Mouse (Mus musculus) MEL (cell line): ENCODE data around the gene Zfp949. TPM values are rescaled to one million over a fixed set of nuclear protein-coding genes. Genes with fewer than 3 reads are reported as not detected.

Source experiments
- DNase-seq: peaks from one replicate; pipeline ENCODE4 v3.0.0; 2011; ENCODE audit warnings: low read depth, low spot score
- H3K27ac ChIP-seq: 2 replicates; pipeline ENCODE4 v1.5.1; 2012; ENCODE audit warnings: low read depth, mild to moderate bottlenecking, control low read depth, low read length, moderate library complexity; ENCODE audit not compliant: control insufficient read depth
- H3K27me3 ChIP-seq, 2 experiments: fragments of 150-350 bp in 1 of 2; sonication (generic) in 1 of 2; 2 replicates each; pipeline ENCODE4 v1.6.1; 2012; ENCODE audit warnings: low read length in 2 of 2, mild to moderate bottlenecking in 2 of 2, improper control_type of control experiment in 1 of 2, moderate library complexity in 1 of 2; ENCODE audit not compliant: insufficient read depth in 2 of 2, control insufficient read depth in 1 of 2
- H3K36me3 ChIP-seq, 2 experiments: 2 replicates each; pipeline ENCODE4 v1.6.1; 2012 to 2014; ENCODE audit warnings: low read length in 2 of 2, improper control_type of control experiment in 1 of 2, inconsistent platforms in 1 of 2, mild to moderate bottlenecking in 1 of 2; ENCODE audit not compliant: insufficient read depth in 2 of 2, control insufficient read depth in 1 of 2
- H3K4me1 ChIP-seq, 2 experiments: fragments of 150-350 bp in 1 of 2; sonication (generic) in 1 of 2; 2 replicates each; pipeline ENCODE4 v1.6.1; 2012; ENCODE audit warnings: low read length in 2 of 2, improper control_type of control experiment in 1 of 2, mild to moderate bottlenecking in 1 of 2; ENCODE audit not compliant: insufficient read depth in 2 of 2, control insufficient read depth in 1 of 2
- H3K4me3 ChIP-seq, 2 experiments: fragments of 150-350 bp in 1 of 2; sonication (generic) in 1 of 2; 2 replicates each; pipeline ENCODE4 v1.5.1; 2012; ENCODE audit warnings: low read depth in 2 of 2, low read length in 2 of 2, mild to moderate bottlenecking in 2 of 2, moderate library complexity in 2 of 2, control low read depth in 1 of 2, improper control_type of control experiment in 1 of 2; ENCODE audit not compliant: control insufficient read depth in 1 of 2, insufficient read depth in 1 of 2
- H3K79me2 ChIP-seq: 2 replicates; pipeline ENCODE4 v1.6.1; 2012; ENCODE audit warnings: mild to moderate bottlenecking, low read length, moderate library complexity; ENCODE audit not compliant: control insufficient read depth, poor library complexity, insufficient read depth
- H3K9ac ChIP-seq: 2 replicates; pipeline ENCODE4 v1.6.1; 2012; ENCODE audit warnings: low read depth, mild to moderate bottlenecking, control low read depth, low read length, moderate library complexity; ENCODE audit not compliant: control insufficient read depth, poor library complexity, severe bottlenecking
- H3K9me3 ChIP-seq: fragments of 150-350 bp; sonication (generic); replicated peaks from 2 replicates; pipeline ENCODE4 v1.6.1; 2012; ENCODE audit warnings: mild to moderate bottlenecking, low read length, improper control_type of control experiment, moderate library complexity; ENCODE audit not compliant: insufficient read depth
- CHD1 ChIP-seq: IDR thresholded peaks from 2 replicates; pipeline ENCODE4 v1.6.1; 2012; ENCODE audit warnings: low read depth, mild to moderate bottlenecking, inconsistent platforms, low read length, improper control_type of control experiment
- CTCF ChIP-seq, 3 experiments: IDR thresholded peaks in 2 of 3; conservative IDR thresholded peaks in 1 of 3; 2 replicates each; pipeline ENCODE4 v1.5.1; 2011 to 2012; ENCODE audit warnings: low read length in 3 of 3, low read depth in 2 of 3, mild to moderate bottlenecking in 2 of 3, improper control_type of control experiment in 1 of 3, inconsistent platforms in 1 of 3, mixed read lengths in 1 of 3, moderate library complexity in 1 of 3; ENCODE audit not compliant: control insufficient read depth in 1 of 3, insufficient read depth in 1 of 3, poor library complexity in 1 of 3, severe bottlenecking in 1 of 3
- E2F4 ChIP-seq: IDR thresholded peaks from 2 replicates; pipeline ENCODE4 v1.6.1; 2011; ENCODE audit warnings: low read depth, low read length, improper control_type of control experiment, borderline replicate concordance
- EP300 ChIP-seq, 2 experiments: IDR thresholded peaks; 2 replicates each; pipeline ENCODE4 v1.6.1; 2011; ENCODE audit warnings: improper control_type of control experiment in 2 of 2, low read length in 2 of 2, low read depth in 1 of 2, mild to moderate bottlenecking in 1 of 2
- GABPA ChIP-seq: IDR thresholded peaks from 2 replicates; pipeline ENCODE4 v1.6.1; 2012; ENCODE audit warnings: low read depth, mild to moderate bottlenecking, inconsistent platforms, low read length, improper control_type of control experiment, moderate library complexity
- HCFC1 ChIP-seq: IDR thresholded peaks from 2 replicates; pipeline ENCODE4 v1.6.1; 2012; ENCODE audit warnings: low read depth, mild to moderate bottlenecking, inconsistent platforms, low read length, improper control_type of control experiment, moderate library complexity
- JUND ChIP-seq: IDR thresholded peaks from 2 replicates; pipeline ENCODE4 v1.6.1; 2011; ENCODE audit warnings: low read depth, mild to moderate bottlenecking, improper control_type of control experiment, low read length
- MAFK ChIP-seq: IDR thresholded peaks from 2 replicates; pipeline ENCODE4 v1.6.1; 2011; ENCODE audit warnings: low read depth, mild to moderate bottlenecking, low read length, improper control_type of control experiment, borderline replicate concordance
- MXI1 ChIP-seq: IDR thresholded peaks from 2 replicates; pipeline ENCODE4 v1.6.1; 2011; ENCODE audit warnings: mild to moderate bottlenecking, low read depth, low read length, improper control_type of control experiment
- MYB ChIP-seq: IDR thresholded peaks from 2 replicates; pipeline ENCODE4 v1.6.1; 2011; ENCODE audit warnings: mild to moderate bottlenecking, low read depth, low read length, improper control_type of control experiment
- MYC ChIP-seq: IDR thresholded peaks from 2 replicates; pipeline ENCODE4 v1.6.1; 2011; ENCODE audit warnings: low read depth, mild to moderate bottlenecking, low read length, improper control_type of control experiment, moderate library complexity
- NELFE ChIP-seq: IDR thresholded peaks from 2 replicates; pipeline ENCODE4 v1.6.1; 2011; ENCODE audit warnings: low read depth, low read length, improper control_type of control experiment
- NRF1 ChIP-seq: IDR thresholded peaks from 2 replicates; pipeline ENCODE4 v1.6.1; 2014; ENCODE audit warnings: low read depth, mild to moderate bottlenecking, inconsistent platforms, low read length, improper control_type of control experiment, moderate library complexity; ENCODE audit not compliant: poor library complexity, insufficient read depth, severe bottlenecking
- POLR2AphosphoS2 ChIP-seq: IDR thresholded peaks from 2 replicates; pipeline ENCODE4 v1.6.1; 2011; ENCODE audit warnings: low read length, improper control_type of control experiment
- POLR2AphosphoS5 ChIP-seq: IDR thresholded peaks from 2 replicates; pipeline ENCODE4 v1.6.1; 2012; ENCODE audit warnings: low read depth, borderline replicate concordance, mild to moderate bottlenecking, inconsistent platforms, low read length, moderate library complexity, mixed read lengths
- TAL1 ChIP-seq: IDR thresholded peaks from 2 replicates; pipeline ENCODE4 v1.6.1; 2012; ENCODE audit warnings: mild to moderate bottlenecking, inconsistent platforms, low read length, moderate library complexity, mixed read lengths
- TBP ChIP-seq: IDR thresholded peaks from 2 replicates; pipeline ENCODE4 v1.8.0; 2011; ENCODE audit warnings: low read depth, low read length, improper control_type of control experiment
- TCF12 ChIP-seq: IDR thresholded peaks from 2 replicates; pipeline ENCODE4 v1.6.1; 2014; ENCODE audit warnings: low read depth, mild to moderate bottlenecking, inconsistent platforms, low read length, improper control_type of control experiment, moderate library complexity
- UBTF ChIP-seq: IDR thresholded peaks from 2 replicates; pipeline ENCODE4 v1.6.1; 2012; ENCODE audit warnings: low read depth, mild to moderate bottlenecking, inconsistent platforms, low read length, improper control_type of control experiment, moderate library complexity, borderline replicate concordance; ENCODE audit not compliant: insufficient read depth
- USF1 ChIP-seq: IDR thresholded peaks from 2 replicates; pipeline ENCODE4 v1.6.1; 2014; ENCODE audit warnings: low read depth, mild to moderate bottlenecking, inconsistent platforms, low read length, improper control_type of control experiment, moderate library complexity
- ZC3H11A ChIP-seq: IDR thresholded peaks from 2 replicates; pipeline ENCODE4 v1.6.1; 2012; ENCODE audit warnings: low read depth, mild to moderate bottlenecking, inconsistent platforms, low read length, improper control_type of control experiment
- ZMIZ1 ChIP-seq: IDR thresholded peaks from 2 replicates; pipeline ENCODE4 v1.6.1; 2012; ENCODE audit warnings: low read depth, mild to moderate bottlenecking, inconsistent platforms, low read length, improper control_type of control experiment, moderate library complexity
- polyA plus RNA-seq, 2 experiments: library from polyadenylated mRNA; stranded (reverse) in 1 of 2; unstranded in 1 of 2; fragments of >175 nt in 1 of 2; fragments of >200 nt in 1 of 2; gene quantifications; 2 replicates each; pipeline versions ENCODE4 v1.2.1 to v1.2.4; 2012; ENCODE audit warnings: low replicate concordance in 2 of 2, low read depth in 1 of 2; ENCODE audit not compliant: insufficient read length in 2 of 2, insufficient read depth in 1 of 2, missing spikeins in 1 of 2
- total RNA-seq: library from RNA; depleted of rRNA; stranded (reverse); fragments of 300-350 nt; gene quantifications from 2 replicates; pipeline ENCODE4 v1.2.3, GENCODE M21; 2012

Zfp949 gene
- total and polyA plus RNA-seq, 3 experiments: 4.5 to 4.6 TPM; not detected in 1

DNA sequence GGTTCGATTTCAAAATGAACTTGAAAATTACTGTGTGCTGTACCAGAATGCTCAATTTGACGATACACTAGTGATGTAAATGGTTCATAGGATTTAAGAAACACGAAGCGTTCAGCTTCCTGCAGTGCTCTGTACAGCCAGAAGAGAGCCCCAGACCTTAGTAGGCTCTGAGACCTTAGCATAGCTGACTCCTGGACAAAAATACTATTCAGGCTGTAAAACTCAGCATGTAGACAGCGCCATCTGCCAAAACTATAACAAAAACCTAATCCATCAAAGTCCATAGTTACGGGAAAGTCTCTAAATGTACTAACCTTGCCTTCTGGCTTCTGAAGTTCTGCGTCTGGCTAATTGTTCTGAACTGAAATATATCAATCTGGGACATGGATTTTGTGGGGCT lies 550 bp upstream of the Zfp949 start (continued):
- no peak for TF ChIP-seq POLR2AphosphoS2
- TF ChIP-seq TAL1: no peak
- TF ChIP-seq GABPA: no peak
- no peak for TF ChIP-seq MYB
- no peak; the same call in 1 of the 2 replicates for TF ChIP-seq HCFC1
- TF ChIP-seq ZC3H11A: peak; percentile 64
- no peak for TF ChIP-seq TBP
- TF ChIP-seq POLR2AphosphoS5: no peak
- TF ChIP-seq MAFK: no peak
- no peak for TF ChIP-seq UBTF
- TF ChIP-seq ZMIZ1: no peak
- TF ChIP-seq CHD1: no peak
- TF ChIP-seq NRF1: no peak

DNA sequence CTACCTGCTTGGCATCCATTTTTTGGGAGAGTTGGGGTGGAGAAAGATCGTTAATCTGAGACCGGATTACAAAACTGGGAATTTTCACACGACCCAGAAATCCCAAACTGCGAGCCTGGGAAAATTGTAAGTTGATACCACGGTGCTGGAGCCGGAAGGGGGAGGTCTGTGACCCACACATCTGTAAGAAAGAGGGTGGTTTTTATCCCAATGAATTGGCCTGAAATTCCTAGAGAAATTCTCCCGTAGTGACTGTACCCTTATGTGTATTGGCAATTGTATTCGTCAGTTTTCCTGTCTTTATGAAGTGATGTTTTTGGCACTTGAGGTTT lies 760 bp downstream of the Zfp949 start:
- Histone ChIP-seq H3K79me2 (peaks cover 6% of the 10 kb centered on the region), H3K4me3 (peak overlapping the region; percentile 72 to 93), H3K9ac (peak overlapping the region; percentile 72), H3K36me3 (peaks cover 0 to 7% of the 10 kb centered on the region in 2 experiments; a peak in 1 of 4 replicates), H3K4me1 (peaks cover 0 to 3% of the 10 kb centered on the region in 2 experiments; a peak in 1 of 4 replicates), H3K27me3 (no peaks in the 10 kb centered on the region), H3K27ac (peak overlapping the region; percentile 46), H3K9me3 (no peaks in the 10 kb centered on the region)
- no peak for DNase-seq
- TF ChIP-seq MYC: no peak
- TF ChIP-seq ZC3H11A: no peak
- no peak for TF ChIP-seq TCF12
- no peak for TF ChIP-seq E2F4
- no peak for TF ChIP-seq JUND
- no peak for TF ChIP-seq NELFE
- TF ChIP-seq POLR2AphosphoS2: no peak
- TF ChIP-seq USF1: no peak
- TF ChIP-seq EP300 (IDR thresholded peaks at IDR 0.05; ENCODE audit: low read depth in 1 of 2, low read length in 2 of 2): no peak
- TF ChIP-seq CTCF (IDR thresholded peaks at IDR 0.05 in 2 of 3, conservative IDR thresholded peaks at IDR 0.05 in 1 of 3; ENCODE audit: control insufficient read depth in 1 of 3, insufficient read depth in 1 of 3, low read depth in 2 of 3, low read length in 3 of 3, poor library complexity in 1 of 3, severe bottlenecking in 1 of 3): no peak
- TF ChIP-seq CHD1: no peak
- TF ChIP-seq MXI1: no peak
